Mouse (Mus musculus) layer of hippocampus, postnatal 14 days (tissue): ENCODE measurements at regions not wholly inside any gene's neighbourhood (a gene's known extent, or its start where the extent isn't known, plus 50 kb on each side); places are given as distances from the start of the nearest gene placed in this dataset.

ENCODE experiments used
- DNase-seq, 2 experiments: peaks; one replicate each; pipeline ENCODE4 v3.0.0; 2021 to 2022; ENCODE audit warnings: low spot score in 2 of 2, mixed read lengths in 1 of 2

- DNase-seq, result no peak
Measured at GRCm38 (mm10) chr3:14952169-14952729, 66.2 kb downstream of the Car2 start.

DNA sequence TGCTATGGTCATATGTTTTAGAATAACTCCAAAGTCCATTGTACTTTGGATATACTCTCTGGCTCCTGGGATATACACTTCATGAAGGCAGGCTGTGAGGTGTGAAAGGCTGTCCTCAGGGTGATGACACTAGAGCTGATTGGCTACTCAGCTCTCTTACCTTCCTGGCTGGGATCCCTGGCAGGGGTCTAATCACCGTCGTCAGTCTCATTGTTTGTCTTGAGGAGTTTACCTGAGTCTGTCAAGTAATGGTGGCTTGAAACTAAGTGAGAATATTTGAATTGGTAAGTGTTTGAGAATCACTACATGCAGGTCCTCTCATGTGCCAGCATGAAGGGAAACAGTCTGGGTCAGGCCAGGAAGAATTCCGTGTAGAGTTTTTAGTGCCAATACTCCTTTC is 66.9 kb downstream of the Car2 start:
- DNase-seq, result no peak

GRCm38 (mm10) chr3:14957481-14957880 is 71.4 kb downstream of the Car2 start:
- DNase-seq, result peak in 1 of 2 experiments; percentile 22

DNA sequence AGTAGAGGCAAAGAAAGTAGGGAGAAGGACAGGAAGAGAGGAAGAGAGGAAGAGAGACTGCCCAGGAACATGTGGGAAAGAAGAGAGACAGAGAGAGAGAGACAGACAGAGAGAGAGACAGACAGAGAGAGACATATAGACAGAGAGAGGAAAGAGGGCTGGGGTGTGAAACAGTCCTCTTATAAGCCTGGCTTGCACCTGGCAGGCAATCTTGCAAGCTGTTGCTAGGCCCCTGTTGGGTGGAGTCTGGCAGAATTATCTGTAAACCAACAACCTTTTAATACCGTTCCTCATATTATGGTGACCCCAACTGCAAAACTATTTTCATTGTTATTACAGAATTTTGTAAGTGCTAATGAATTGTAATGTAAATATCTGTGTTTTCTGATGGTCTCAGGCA is 72.2 kb downstream of the Car2 start:
- DNase-seq, result no peak

GRCm38 (mm10) chr3:14959586-14959985 is 73.5 kb downstream of the Car2 start:
- DNase-seq, result peak in 1 of 2 experiments; percentile 41

- DNase-seq, result no peak
Measured at GRCm38 (mm10) chr3:14964795-14965194, 78.7 kb downstream of the Car2 start.

DNA sequence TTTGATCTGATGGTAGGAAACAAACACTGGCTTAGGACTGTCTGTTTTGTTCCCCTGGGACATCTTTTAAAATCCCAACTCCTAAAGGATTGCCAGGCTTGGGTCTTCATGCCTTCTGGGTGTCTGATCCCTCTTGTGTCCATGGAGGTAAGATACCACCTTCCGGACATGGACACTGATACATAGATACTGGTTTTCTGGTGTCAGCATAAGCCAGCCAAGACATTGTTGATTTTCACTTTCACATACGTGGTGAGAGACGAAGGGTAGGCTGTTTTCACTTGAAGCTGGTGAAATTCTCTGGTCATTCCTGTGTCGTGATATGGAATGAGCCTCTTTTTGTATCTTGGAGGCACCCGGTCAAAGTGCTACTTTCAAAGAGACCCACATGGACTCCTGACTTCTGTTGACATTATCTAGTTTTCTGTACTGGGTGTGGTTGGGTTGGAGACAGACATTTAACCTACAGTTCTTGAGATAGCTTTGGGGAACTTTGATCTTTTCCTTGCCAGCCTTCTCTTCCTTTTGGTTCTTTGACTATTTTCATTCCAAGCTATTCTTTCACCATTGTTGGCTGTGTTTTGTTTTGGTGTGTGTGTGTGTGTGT is 79.5 kb downstream of the Car2 start:
- no peak for DNase-seq

DNA sequence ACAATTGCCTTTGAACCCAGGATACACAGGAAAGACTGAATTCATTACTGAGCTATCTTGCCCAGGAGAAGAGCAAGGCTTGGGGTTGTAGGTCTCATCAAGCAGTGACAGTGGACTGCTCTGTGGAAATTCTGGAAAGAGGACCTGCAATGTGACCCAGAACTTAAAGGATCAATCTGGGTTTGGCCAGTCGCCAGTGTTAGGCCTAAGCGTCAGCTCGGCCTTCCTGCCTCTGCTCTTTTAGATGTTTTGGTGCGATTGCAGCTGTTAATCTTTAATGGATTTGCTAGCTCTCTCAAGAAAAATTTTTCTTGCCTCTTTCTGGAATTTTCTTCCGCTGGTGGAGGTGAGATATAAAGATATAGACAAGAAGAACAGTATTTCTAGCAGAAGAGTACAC is 81.2 kb downstream of the Car2 start:
- no peak for DNase-seq

- no peak for DNase-seq
Measured at GRCm38 (mm10) chr3:14968345-14968744, 82.3 kb downstream of the Car2 start.

DNA sequence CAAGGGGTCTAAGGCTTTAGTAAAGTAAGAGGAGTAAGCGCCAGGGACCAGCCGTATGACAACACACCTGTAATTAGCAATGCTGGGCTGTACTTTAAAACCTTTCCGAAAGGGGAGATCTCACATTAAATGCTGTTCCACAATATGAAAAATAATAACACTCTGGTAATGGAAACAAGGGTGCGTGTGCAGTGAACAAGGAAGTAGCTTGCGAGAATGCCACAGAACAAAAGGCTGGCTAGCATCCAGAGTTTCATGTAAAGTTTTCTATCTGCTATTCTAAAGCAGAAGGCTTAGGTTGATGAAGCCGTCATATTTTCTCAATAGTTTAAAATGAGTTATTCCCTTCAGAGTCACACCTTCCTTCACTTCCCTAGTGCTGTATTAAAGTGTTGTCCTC is 83.6 kb downstream of the Car2 start:
- DNase-seq, result no peak

DNA sequence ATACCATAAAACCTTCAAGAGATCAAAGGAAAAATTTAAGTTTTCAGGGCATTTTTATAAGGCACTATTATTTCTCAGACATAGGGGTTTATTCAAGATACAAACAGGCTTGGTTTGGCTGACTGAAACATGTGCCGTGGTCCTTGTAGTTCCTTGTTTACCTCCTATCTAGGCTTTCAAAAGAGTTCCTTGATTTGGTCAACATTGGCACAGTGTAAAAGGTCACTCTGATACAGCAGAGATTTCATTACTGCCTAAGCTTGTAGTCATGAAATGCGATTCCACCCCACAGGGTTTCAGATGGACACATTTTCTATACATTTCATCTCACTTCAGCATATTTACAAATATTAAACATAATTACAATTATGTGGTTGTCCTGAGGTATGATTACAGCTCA is 85.6 kb downstream of the Car2 start:
- no peak for DNase-seq

DNA sequence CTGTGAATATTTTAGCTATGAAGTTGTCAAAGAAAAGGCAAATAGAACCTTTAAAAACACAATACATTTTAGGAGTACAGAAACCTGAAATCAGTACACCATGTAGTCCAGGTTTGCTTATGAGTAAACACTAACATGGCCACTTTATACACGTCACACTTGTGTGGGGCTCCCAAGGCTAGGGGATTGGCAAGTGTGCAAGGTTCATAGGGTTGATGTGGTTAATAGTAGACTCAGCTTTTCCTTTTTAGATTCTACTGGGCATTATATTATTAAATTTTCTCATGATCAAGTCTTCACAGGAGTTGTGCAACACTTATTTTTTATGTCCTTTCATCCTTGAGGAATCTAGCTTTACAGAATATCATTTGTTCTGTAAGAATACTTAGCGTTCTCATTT is 88.7 kb downstream of the Car2 start:
- no peak for DNase-seq

GRCm38 (mm10) chr3:14975203-14975602 is 89.1 kb downstream of the Car2 start:
- no peak for DNase-seq

DNA sequence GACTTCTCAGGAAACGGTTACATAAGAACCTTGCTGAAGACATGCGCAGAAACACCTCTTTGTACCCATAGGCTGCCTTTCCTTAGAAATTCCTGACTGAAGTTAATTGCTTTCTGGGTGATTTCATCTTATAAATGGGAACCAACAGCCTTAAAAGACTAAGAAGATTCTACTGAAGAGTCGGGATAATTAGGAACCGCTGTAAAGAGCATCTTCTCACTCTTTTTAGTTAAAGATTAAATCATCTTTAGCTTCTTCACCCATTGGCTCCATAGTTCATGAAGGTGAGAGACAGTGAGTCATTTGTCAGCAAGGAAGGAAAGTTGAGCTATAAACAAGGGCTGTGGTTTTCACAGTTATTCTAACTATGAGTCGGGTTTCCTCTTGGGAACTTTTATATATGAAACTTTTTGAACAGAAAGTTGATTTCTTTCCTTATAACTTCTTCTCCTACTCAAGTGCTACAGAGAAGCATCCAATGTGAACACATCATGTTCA is 93.1 kb downstream of the Car2 start:
- DNase-seq, result no peak

DNA sequence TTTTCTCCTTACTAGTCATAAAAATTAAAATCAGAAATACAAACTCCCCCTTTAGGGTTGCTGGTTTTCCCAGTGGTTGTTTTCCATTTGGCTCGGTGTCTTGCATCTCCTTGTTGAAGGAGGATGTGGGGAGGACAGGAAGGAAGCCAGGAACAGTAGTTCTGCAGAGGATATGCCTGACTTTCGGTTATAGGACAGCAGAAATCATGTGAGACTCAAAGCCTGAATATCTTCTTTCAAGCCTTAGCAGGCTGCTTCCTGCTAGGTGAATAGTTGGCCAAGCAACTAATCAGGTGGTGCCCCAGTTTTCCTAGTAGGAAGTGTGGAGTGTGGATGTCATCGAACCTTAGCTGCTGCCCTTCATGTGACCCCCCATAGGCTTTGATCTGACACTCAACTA is 103.6 kb downstream of the Car2 start:
- no peak for DNase-seq

GRCm38 (mm10) chr3:14993936-14994335 is 107.9 kb downstream of the Car2 start:
- no peak for DNase-seq

GRCm38 (mm10) chr3:14997241-14997640 is 111.2 kb downstream of the Car2 start:
- no peak for DNase-seq

- no peak for DNase-seq
Measured at GRCm38 (mm10) chr3:14998521-14998920, 112.4 kb downstream of the Car2 start.

DNA sequence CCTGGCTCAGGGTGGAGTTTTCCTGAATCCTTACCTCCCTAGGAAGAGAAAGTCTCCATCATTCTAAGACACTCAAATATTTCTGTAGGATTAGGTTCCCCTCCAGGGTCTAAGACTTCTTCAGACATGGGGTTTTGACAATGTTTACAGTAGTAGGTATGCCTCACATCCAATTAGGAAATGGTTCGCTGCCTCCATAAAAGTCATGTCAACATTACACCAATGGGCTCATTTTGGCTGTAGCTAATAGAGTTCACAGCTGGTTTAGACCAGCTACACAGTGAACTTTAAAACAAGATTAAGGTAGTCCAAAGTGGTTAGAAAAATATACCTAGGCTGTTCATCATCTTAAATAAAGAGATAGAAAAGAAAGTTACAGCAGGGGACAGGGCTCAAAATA is 113.3 kb downstream of the Car2 start:
- no peak for DNase-seq

DNA sequence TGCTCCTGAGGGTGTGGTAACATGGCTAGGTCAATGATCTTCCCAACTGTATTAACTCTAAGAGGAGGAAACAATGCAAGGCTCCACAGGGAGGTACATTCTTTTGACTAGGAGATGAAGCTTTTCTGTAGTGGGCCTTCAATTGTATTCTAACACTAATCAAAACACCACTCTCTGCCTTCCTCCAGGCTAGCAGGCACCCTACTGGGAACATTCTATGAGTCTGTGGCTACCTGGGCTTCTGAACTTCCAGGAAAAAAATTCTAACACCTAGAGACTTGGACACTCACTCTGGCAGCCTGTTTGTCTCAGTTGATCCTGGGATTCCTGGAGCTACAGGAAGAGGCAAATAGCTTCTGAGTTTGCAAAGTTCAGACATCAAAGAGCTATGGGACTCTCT is 113.8 kb downstream of the Car2 start:
- DNase-seq, result no peak

DNA sequence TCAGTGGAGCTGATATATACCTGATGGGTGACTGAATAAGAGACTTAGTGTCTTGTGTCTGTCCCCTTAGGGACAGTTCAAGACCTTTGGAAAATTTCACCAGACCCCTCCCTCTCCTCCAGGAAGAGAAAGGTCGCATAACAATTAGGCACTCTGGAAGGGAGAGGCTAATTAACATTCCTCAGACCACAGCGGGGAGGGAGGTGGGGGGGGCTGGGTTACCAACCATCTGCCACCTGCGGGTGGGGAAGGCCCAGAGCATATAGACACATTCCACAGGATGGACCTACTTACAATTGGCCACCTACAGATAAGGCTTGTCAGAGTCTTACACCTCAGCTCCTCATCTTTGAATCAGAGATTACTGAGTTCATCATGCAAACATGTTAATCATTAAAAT is 114.6 kb downstream of the Car2 start:
- no peak for DNase-seq

GRCm38 (mm10) chr3:15007821-15008220 is 121.7 kb downstream of the Car2 start:
- DNase-seq, result no peak

DNA sequence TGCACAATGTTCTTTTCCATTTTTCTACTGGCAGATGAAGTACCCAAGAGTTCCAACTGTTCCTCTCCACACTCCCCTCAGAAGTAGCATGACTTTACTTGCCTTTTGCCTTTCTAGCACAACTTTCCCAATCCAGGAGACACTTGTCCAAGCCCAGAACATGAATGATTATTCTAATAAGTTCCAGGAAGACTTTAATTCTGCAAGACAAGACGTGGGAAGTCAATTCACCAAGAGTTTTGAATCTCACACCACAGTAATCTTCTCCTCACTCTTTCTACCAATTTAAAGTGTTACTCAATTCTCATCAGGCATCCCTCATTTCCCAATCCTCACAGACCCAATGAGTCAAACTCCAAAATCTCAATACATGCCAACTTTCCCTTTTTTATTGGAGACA is 122.4 kb downstream of the Car2 start:
- no peak for DNase-seq
